Mouse (Mus musculus) megakaryocyte, embryonic 14.5 days (primary cell): ENCODE measurements around the gene Tbx1. TPM values are rescaled to one million over a fixed set of nuclear protein-coding genes. Genes with fewer than 3 reads are reported as not detected.

ENCODE experiments used
- H3K27me3 ChIP-seq: replicated peaks from 2 replicates; pipeline ENCODE3; 2012; ENCODE audit warnings: inconsistent platforms
- H3K36me3 ChIP-seq: replicated peaks from 2 replicates; pipeline ENCODE3; 2012; ENCODE audit warnings: low read length, inconsistent platforms, mixed read lengths
- H3K4me1 ChIP-seq: 2 replicates; pipeline ENCODE4 v1.6.1; 2012; ENCODE audit warnings: inconsistent platforms
- H3K4me3 ChIP-seq: replicated peaks from 2 replicates; pipeline ENCODE3; 2012; ENCODE audit warnings: moderate library complexity, mild to moderate bottlenecking, inconsistent platforms
- H3K9me3 ChIP-seq: 2 replicates; pipeline ENCODE4 v1.6.1; 2012; ENCODE audit warnings: inconsistent platforms
- FLI1 ChIP-seq: IDR thresholded peaks from 2 replicates; pipeline ENCODE4 v1.6.1; 2012; ENCODE audit warnings: low read length, inconsistent platforms, mixed read lengths
- GATA1 ChIP-seq: IDR thresholded peaks from 3 replicates; pipeline ENCODE4 v1.6.1; 2012; ENCODE audit warnings: mixed read lengths, low read length, inconsistent platforms, borderline replicate concordance
- polyA plus RNA-seq: library from polyadenylated mRNA; stranded (reverse); fragments of >175 nt; gene quantifications from 2 replicates; pipeline ENCODE4 v1.2.3, GENCODE M21; 2012; ENCODE audit warnings: low replicate concordance; ENCODE audit not compliant: insufficient read depth

Gene Tbx1
- not detected in 2 replicates for polyA plus RNA-seq

- no peak for TF ChIP-seq GATA1
- TF ChIP-seq FLI1, result no peak
- Histone ChIP-seq H3K4me3 (peak within 1 kb of the TSS; percentile 91), H3K9me3 (no peaks in the 10 kb centered on the region; the same call in 1 of the 2 replicates), H3K36me3 (no peaks in the 10 kb centered on the region), H3K27me3 (peaks cover 97% of the 10 kb centered on the region), H3K4me1 (peaks cover 63% of the 10 kb centered on the region)
Observed at GRCm38 (mm10) chr16:18589804-18590790, at the start of gene Tbx1. Gene Tbx1, minus strand, starts transcription at chr16:18590671.

GRCm38 (mm10) chr16:18639382-18639929 is 49.0 kb upstream of the Tbx1 start:
- Histone ChIP-seq H3K4me3 (no peak overlapping the region), H3K27me3 (peaks cover 74% of the 10 kb centered on the region)
- TF ChIP-seq GATA1 (no peak), FLI1 (no peak)

GRCm38 (mm10) chr16:18638396-18638795 is 47.9 kb upstream of the Tbx1 start:
- no peak overlapping the region for H3K4me3 ChIP-seq
- H3K27me3 ChIP-seq, result peaks cover 71% of the 10 kb centered on the region
- no peaks in the 10 kb centered on the region for H3K4me1 ChIP-seq
- no peak for TF ChIP-seq GATA1
- TF ChIP-seq FLI1, result no peak
- peaks cover 14% of the 10 kb centered on the region for H3K9me3 ChIP-seq
- no peaks in the 10 kb centered on the region for H3K36me3 ChIP-seq

More at GRCm38 (mm10) chr16:18639382-18639929, 49.0 kb upstream of the Tbx1 start:
- Histone ChIP-seq H3K9me3 (peaks cover 10% of the 10 kb centered on the region), H3K36me3 (no peaks in the 10 kb centered on the region), H3K4me1 (no peaks in the 10 kb centered on the region)

- Histone ChIP-seq H3K4me3 (no peak overlapping the region), H3K4me1 (peaks cover 5% of the 10 kb centered on the region; the same call in 1 of the 2 replicates), H3K27me3 (peaks cover 69% of the 10 kb centered on the region), H3K36me3 (no peaks in the 10 kb centered on the region), H3K9me3 (peaks cover 14% of the 10 kb centered on the region)
- no peak for TF ChIP-seq FLI1
- no peak for TF ChIP-seq GATA1
Observed at GRCm38 (mm10) chr16:18636804-18637203, 46.3 kb upstream of the Tbx1 start.

GRCm38 (mm10) chr16:18636401-18636800 is 45.9 kb upstream of the Tbx1 start:
- TF ChIP-seq GATA1 (no peak), FLI1 (no peak)
- Histone ChIP-seq H3K27me3 (peaks cover 69% of the 10 kb centered on the region), H3K4me3 (no peak overlapping the region), H3K9me3 (peaks cover 14% of the 10 kb centered on the region), H3K4me1 (peaks cover 8% of the 10 kb centered on the region; the same call in 1 of the 2 replicates), H3K36me3 (no peaks in the 10 kb centered on the region)

GRCm38 (mm10) chr16:18633333-18633732 is 42.9 kb upstream of the Tbx1 start:
- peaks cover 38% of the 10 kb centered on the region for H3K4me1 ChIP-seq
- H3K9me3 ChIP-seq, result peaks cover 14% of the 10 kb centered on the region
- H3K4me3 ChIP-seq, result no peak overlapping the region
- TF ChIP-seq FLI1 (no peak), GATA1 (no peak)
- H3K27me3 ChIP-seq, result peaks cover 86% of the 10 kb centered on the region
- H3K36me3 ChIP-seq, result no peaks in the 10 kb centered on the region

GRCm38 (mm10) chr16:18632816-18633215 is 42.3 kb upstream of the Tbx1 start:
- no peaks in the 10 kb centered on the region for H3K36me3 ChIP-seq
- TF ChIP-seq FLI1 (no peak), GATA1 (no peak)
- no peak overlapping the region for H3K4me3 ChIP-seq
- H3K9me3 ChIP-seq, result peaks cover 14% of the 10 kb centered on the region
- H3K27me3 ChIP-seq, result peaks cover 88% of the 10 kb centered on the region
- H3K4me1 ChIP-seq, result peaks cover 43% of the 10 kb centered on the region

- Histone ChIP-seq H3K4me3 (no peak overlapping the region), H3K9me3 (peaks cover 14% of the 10 kb centered on the region), H3K27me3 (peaks cover 88% of the 10 kb centered on the region), H3K36me3 (no peaks in the 10 kb centered on the region), H3K4me1 (peaks cover 51% of the 10 kb centered on the region)
- TF ChIP-seq GATA1 (no peak), FLI1 (no peak)
Observed at GRCm38 (mm10) chr16:18632059-18632458, 41.6 kb upstream of the Tbx1 start.

GRCm38 (mm10) chr16:18631141-18631540 is 40.7 kb upstream of the Tbx1 start:
- Histone ChIP-seq H3K4me3 (no peak overlapping the region), H3K4me1 (peaks cover 60% of the 10 kb centered on the region), H3K27me3 (peaks cover 89% of the 10 kb centered on the region), H3K36me3 (no peaks in the 10 kb centered on the region), H3K9me3 (peaks cover 14% of the 10 kb centered on the region)
- TF ChIP-seq FLI1 (no peak), GATA1 (no peak)

GRCm38 (mm10) chr16:18630291-18630690 is 39.8 kb upstream of the Tbx1 start:
- Histone ChIP-seq H3K4me3 (peak overlapping the region; percentile 92), H3K4me1 (peaks cover 68% of the 10 kb centered on the region), H3K9me3 (peaks cover 13% of the 10 kb centered on the region), H3K27me3 (peaks cover 93% of the 10 kb centered on the region), H3K36me3 (no peaks in the 10 kb centered on the region)
- no peak for TF ChIP-seq GATA1
